Mouse (Mus musculus) embryo, embryonic 9.5 days (tissue): ENCODE data around the gene Irs1.
A peak's percentile ranks its signal among the peaks of the same experiment; 100 is the strongest.

Experiments used
- DNase-seq: peaks from one replicate; pipeline ENCODE4 v3.0.0-alpha.2; 2017; ENCODE audit errors: extremely low spot score

Irs1 gene

DNA sequence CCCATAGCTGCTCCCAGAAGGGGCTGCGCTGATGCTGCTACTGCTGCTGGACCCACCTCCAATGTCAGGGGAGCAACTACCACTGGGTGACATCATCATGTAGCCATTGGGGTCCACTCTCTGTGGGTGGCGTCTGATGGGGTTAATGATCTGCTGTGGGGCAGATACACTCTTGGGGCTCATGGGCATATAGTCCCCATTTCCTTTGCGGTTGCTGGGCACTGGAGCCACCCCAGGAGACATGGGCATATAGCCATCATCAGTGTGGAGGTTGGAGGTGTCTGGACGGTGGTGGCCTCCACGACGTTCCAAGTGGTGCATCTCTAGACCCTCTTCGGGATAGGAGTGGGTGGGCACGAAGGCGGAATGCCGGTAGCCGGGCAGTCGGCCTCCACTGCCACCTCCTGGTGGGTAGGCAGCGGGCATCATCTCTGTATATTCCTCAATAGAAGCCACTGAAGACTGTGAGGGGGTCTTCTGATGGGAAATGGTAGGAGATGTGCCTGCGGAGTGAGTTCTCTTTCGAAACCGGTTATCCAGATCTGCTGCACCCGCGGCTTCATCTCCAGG, 2.7 kb downstream of the Irs1 start:
- no peak for DNase-seq

DNA sequence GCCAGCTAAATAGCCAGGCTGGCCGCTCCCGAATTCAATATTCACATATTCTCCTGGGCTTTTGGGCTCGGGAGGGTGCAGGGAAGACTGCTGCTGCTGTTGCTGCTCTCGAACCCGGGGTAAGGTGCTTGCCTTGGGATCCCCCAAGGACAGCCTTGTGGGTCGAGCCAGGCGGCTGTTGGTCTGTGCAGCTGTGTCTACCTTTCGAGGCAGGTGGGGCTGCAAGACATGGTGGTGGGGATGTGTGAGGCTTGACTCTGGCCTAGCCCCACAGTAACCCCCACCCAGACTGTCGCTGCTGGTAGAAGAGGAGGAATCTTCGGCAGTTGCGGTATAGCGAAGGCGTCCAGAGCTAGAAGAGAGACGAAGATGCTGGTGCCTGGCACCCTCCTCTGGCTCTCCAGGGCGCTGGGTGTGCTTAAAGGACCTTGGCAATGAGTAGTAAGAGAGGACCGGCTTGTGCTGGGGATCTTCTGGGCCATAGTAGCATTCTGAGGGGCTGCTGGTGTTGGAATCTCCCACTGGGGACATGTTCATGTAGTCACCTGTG, 3.4 kb downstream of the Irs1 start:
- DNase-seq: no peak

DNA sequence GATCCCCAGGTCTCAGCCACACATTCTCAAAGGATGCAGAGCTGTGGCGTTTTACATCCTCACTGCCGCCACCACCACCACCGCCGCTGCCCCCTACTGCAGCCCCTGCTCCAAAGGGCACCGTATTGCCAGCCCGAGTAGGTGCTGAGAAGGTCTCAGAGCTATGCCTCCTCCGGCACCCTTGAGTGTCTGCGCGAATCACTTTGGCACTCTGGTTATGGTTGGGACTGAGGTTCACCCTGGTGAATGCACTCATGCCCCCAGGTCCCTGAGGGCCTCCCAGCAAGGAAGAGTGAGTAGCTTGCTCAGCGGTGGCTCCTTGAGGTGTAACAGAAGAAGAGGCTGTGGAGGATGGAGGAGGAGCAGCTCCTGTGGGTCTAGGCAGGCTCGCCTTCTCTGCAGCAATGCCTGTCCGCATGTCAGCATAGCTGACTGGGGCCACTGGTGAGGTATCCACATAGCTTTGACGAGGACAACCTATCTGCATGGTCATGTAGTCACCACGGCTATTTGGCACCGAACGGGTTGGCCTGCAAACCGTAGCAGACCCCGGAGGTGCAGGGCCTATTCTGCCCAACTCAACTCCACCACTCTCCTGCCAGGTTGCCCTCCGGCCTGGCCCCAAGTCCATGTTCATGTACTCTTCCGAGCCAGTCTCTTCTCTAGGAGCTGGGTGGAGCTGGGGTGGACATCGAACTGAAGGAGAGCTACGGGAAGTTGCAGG, 4.0 kb downstream of the Irs1 start:
- DNase-seq: no peak

DNA sequence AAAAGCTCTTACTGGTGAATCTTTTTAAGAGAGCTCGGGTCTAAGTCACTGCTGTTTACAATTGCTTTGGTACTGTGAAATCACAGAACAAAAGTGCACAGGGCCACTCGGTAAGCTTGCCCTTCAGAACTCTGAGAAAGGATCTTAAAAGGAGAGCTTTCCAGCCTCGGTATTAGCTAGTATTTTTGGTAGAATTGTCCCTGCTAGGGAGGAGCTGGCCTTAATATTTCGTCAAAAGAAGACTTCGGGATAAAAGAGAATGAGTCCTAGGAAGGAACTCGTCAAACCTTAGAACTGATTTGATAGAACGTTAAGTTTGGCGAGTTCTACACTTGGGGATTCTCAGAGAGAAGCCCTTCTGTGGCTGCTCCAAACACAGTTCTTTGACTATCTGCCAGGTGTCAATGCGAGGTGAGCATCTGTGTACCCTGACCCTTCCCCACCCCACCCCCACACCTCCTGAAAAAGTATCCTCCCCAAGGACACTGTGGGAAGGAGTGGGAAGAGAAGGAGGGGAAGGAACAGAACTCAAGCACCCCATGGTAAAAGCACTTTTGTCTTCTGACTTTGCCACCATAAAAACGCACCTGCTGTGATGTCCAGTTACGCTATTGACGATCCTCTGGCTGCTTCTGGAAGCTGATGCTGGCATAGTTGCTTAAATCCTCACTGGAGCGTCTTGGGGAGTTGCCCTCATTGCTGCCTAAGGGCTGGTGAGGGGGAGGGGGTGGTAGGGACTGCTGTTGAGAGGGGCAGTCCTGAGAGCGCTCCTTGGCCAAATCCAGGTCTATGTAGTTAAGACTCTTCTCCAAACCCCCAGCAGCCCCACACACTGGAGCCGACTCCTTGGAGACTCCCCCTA, 4.8 kb downstream of the Irs1 start:
- no peak for DNase-seq

DNA sequence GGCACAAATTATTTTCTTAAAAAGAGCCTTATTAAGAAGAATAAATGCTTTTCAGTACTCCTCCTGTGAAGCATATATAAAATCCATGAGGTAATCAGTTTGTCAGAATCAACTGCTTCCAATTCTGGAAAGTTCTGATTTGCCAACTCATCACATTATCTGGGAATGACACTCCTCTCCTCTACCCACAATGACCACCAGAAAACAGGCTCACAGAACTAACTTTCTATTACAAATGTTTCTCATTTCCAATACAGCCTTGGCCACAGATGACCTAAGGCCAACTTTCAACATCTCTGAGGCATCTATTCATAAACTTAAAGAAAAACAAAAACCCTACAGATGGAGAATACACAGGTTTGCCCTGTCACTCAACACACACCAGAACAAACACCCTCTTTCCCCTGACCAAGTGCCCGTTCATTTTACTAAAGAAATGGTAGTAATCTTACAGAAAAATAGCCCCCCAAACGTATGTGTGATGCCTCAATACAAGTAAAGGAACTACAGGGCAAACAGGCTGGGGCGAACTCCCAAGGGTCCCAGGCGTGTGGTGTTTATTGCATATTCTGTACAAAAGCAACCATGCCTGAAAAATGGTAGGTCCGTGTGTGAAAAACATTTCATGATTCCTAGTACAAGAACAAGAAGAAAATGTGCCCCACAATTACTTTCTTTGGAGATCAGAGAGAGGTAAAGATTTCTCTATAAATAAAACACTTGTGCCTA, 5.6 kb downstream of the Irs1 start:
- no peak for DNase-seq

DNA sequence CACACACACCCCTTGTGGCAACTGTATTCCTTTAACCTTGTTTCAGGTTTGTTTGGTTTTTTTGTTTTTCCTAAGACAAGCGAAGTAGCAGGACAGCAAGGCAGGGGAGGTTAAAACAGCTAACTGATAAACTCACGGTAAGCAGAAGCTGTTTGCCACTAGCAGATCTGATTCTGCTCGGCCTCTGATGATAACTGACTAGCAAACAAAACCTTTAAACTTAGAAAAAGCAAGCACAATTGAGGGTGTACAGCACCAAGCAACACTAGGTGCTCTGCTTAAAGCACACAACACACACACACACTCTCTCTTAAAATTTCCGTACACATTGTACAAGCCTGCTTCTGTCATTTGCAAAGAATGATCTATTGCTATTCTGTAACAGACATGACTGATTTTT, 6.8 kb downstream of the Irs1 start:
- DNase-seq: no peak

DNA sequence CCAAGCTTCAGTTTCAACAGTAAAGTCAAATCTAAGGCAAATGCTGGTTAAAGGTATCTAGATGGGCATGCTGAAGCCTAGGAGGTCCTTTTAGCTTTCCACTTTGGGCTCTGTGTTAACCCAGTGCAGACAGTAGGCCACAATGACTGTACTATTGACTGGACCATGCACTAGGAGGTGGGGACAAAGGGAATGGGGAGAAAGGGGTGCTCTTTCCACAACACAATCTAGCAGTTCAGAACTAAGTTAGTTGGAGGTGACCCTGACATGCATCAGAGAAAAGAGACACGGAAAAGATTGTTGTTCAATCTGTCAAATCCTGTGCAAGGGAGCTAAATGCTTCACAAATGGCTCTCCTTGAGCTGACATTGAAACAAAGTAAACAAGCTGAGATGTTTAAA, 7.3 kb downstream of the Irs1 start:
- peak; percentile 51 for DNase-seq

DNA sequence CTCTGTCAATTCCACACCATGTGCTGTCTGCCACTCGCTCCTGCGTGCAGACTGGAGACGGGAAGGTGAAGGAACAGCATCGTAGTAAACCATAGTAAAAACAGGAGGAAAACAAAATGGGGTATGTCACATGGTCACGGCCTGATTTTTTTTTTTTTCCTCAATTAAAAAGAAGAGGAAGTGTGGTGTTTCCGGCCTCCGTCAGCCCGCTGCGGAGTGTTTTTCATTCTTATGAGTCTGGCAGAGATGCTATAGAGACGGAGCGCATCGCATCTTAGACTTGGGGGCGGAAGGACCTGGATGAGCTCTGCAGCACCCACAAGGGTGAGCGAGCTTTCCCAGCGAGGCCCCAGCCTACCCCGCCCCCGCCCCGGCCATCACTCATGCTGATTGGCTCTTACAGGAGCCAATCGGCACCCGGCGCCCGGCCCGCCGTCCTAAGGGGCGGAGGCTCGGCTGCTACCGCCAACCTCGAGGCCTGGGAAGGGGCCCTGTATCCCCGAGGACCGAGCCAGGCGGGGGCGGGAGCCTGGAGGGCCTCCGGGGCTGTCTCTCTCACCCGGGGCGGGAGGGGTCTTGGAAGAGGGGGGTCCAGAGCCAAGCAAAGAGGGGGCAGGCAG, 8.1 kb downstream of the Irs1 start:
- peak; percentile 93 for DNase-seq

DNA sequence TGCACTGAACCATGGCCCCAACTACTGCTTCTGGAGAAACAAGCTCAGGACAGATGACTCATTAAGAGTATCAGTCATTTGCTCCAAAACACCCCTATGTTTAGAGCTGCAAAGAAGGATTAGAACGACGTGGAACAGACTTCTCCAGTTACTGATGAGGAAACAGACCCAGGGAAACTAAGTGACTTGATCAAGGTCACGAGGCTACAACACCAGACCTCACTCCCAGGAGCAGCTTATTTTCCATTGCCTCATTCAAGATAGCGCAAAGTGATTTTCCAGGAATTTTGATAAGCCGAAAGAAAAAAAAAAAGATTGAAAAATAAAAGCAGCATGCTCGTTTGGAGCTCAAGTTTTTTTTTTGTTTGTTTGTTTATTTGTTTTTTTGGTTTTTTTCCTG, 9.4 kb downstream of the Irs1 start:
- no peak for DNase-seq

DNA sequence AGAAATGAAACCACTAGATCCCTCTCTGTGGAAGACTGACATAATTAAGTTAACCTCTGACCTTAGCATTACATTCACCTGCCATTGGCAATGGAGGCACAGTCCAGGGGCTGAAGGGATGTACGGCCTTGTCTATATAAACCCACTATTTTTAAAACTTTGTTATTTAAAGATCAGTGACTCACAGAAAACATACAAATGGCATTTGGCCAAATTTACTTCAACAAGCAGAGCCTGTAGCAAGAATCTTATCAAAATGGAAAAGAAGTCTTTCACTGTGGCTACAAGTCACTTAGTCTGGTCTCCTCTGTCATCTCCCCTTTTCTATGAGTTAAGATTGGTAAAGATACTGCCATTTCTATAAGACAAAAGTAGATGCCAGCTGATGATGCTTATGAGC, 11.4 kb downstream of the Irs1 start:
- DNase-seq: no peak

DNA sequence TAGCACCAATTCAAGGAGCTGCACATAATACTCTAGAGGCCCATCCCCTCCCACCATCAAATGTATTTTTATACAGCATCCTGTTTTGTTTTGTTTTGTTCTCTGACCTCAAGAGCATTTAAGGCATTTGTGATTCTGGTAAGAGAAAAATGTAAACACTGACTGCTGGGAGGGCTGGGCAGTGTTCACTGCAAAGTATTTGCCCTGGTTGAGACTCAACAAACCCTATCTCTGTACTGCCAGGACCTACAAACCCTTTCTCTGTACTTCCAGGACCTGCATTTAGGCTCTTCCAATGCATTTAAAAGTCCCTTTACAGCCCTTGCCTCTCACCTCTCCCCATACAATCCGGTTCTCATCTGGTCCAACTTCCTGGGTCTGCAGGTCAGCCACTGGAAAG, 16.9 kb downstream of the Irs1 start:
- DNase-seq: no peak

DNA sequence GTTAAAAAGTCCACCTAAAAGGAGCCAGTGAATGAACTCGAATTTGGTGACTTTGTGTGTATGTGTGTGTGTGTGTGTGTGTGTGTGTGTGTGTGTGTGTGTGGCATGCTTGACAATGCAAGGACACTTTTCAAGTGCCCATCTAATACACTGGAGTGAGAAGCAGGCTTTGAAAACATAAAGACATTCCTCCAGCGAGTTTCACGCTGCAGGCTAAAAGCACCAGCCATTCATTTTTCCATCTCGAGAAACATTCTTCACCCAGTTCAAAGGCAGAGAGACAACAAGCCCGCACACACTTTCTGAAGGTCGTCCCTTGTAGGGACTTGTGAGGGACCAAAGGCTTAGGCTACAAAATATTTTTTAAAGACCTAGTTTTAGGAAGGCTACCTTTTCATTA, 17.7 kb downstream of the Irs1 start:
- no peak for DNase-seq

DNA sequence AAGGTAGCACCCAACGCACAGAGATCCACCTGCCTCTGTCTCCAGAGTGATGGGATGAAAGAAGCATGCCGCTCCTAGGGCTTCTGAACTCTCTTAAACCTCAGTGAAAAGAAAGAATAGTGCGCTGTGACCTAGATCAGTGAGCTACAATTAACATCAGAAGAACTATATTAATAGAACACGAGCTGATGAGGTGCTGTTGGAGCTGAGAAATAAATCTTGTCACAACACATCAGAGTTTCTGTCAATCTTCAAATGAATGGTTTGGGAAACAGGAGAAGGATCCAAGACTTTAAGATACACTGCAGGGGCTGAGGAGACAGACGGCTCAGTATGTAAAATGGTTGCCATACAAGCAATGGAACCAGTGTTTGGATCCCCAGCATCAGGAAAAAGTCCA, 19.0 kb downstream of the Irs1 start:
- no peak for DNase-seq

DNA sequence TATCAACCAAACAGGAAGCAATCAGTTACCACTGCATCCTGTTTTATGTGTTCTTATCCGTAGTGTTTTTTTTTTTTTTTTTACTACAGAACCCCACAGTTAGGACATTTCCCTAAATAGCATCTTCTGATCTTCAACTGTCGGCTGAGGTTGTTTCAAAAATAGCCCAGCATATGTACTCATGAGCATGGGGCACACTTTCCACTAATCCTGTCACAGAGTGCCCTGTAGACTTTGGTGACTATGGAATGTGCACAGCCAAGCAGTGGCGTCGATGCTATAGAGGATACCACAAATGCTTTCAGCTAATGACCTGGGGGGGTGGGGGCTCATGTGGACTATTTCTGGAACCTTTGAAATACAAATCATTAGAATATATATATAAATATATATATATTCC, 23.7 kb downstream of the Irs1 start:
- no peak for DNase-seq

DNA sequence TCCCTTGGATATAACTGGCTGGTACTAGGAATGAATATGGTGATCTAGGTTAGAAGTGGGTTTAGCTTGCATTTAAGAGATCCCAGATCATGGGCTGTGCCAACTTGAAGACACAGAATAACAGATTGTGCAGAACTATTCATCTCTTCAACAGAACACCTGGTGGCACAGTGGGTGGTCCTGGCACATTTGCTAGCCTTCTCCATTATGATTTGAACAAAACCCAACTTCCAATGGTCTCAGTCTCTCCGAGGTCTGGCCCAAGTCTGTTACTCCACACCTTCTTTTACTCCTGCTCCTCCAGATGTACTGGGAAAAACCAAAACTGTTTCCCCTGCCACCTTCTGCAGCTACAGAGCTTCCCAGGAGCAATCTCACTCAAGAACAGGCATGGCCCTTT, 28.9 kb downstream of the Irs1 start:
- no peak for DNase-seq

DNA sequence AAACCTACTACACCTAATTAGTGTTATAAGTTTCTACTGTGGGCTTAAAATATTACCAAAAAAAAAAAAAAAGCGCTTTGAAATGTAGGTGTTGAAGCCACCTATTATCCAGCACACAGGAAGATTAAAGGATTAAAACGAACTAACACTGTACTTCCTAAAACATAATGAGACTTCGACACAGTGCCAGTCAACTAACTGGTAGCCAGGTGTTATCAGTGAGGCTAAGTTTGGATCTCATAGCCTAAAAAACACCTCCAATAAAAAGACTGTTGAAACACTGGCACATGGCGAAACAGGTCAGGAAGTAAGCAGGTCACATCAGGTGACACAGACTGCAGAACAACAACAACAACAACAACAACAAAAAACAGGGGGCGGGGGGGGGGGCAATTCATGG, 29.6 kb downstream of the Irs1 start:
- DNase-seq: no peak

DNA sequence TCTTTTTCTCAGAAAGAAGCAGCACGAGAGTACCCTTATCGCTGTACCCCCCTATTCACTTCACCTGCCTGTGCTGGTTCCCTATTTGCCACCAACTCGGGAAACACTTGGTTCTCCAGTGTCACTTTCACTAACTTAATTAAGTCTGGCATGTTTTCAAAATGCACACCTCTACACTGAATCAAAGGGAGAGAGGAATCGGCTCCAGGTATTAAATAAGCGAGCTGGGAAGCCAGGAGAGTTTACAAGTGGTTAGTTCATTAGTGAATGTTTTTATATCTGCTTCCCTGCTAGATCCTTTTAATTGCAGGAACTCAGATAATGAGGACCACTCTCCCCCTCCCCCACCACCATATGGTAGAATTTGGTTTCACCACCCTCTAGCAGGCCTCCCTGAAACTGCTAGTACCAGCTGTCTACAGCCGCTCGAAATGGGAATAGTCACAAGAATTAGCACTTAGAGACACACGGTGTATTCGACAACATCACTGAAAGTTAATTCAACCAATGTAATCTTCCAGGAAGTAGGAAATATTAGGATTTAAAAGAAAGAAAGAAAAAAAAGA, 30.1 kb downstream of the Irs1 start:
- no peak for DNase-seq

DNA sequence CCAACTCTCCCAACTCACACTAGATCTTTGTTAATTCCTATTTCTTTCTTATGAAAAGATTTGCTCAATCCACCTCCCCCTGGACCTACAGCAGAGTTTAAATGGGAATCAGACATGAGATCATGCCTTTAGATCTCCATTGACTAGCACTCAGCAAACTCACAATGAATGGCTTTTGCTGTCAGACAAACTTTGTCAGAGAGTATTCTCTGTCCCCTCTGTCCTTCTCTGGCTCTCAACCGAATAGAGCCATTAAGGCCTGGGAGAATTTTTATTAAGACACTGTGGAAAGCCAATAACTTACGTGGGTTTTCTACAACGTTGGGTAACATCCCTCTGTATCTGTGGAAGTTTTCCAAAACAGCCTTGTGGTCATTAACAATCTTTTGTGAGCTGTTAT, 31.2 kb downstream of the Irs1 start:
- no peak for DNase-seq

DNA sequence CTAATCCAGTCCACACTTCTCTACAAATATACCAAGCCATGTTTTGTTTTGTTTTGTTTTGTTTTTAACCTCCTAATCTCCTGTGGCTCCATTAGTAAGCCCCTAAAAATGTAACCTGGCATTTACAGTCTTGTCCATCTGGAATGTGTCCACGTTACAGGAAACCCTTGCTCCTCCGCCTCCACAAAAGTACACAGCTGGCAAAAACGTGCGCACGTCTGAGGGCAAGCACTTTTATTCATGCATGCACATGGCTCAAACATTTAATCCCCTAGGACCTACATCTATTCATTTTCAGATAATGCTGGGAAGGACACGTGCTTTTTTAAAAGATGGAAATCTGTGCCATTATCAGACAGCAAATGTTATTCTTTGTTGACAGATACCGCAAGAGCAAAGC, 32.9 kb downstream of the Irs1 start:
- no peak for DNase-seq

DNA sequence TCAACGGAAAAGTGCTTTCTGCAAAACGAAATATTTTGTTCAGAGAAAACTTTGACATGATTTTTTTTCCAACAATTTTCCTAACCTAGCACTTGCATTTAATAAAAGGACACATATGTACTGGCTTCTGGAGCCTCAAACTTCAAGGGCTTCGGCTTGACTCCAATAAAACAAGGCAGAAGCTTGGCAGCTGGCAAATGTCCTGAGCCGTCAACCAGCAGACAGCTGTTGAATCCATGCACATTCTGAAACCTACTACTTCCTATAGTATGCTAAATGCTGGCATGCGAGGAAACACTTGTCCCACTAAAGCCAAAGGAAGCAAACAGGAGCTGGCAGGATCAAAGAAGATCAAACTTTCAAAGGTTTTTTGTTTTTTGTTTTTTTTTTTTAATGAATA, 33.8 kb downstream of the Irs1 start:
- DNase-seq: no peak

DNA sequence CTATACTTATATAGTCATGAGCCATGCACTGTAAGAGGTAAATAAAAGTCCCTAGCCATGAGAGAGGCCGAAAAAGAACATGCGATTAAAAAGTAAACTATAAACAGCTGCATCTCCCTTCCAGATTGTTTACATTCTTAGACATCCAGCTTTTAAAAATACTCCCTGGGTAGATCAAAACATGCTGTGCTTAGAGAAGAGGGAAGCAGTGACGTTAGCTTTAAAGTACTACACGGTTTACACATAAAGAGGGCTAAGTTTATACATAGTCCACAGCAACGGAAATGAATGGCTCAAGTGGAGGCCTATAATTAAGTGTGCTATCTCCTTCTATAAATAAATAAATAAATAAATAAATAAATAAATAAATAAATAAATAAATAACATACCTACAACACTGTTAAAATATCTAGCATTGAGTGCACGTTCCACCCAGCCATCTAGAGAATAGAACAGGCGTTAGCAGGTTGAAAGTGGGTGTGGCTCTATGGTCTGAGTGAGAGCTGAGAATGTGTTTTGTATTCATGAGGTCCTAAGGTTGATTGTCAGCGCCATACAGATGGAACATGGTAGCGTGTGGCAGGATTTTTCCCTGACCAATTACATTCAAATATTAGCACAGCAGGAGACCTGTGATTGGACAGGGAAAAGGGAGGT, 37.3 kb downstream of the Irs1 start:
- DNase-seq: no peak
